Mouse (Mus musculus) heart, embryonic 11.5 days (tissue): ENCODE measurements around the gene Fut8. TPM values are rescaled to one million over a fixed set of nuclear protein-coding genes. Genes with fewer than 3 reads are reported as not detected.

ENCODE experiments used
- ATAC-seq: fragments of 200-750 bp; cut with Nextera tagmentation; replicated peaks from 2 replicates; pipeline ENCODE4 v1.8.0; 2017; ENCODE audit warnings: moderate library complexity; ENCODE audit not compliant: insufficient number of reproducible peaks, low FRiP score, low TSS enrichment
- H3K27ac ChIP-seq: fragments of 300-500 bp; sonication (generic); 2 replicates; pipeline ENCODE4 v1.5.1; 2014; ENCODE audit warnings: mild to moderate bottlenecking, low read depth, low read length
- H3K27me3 ChIP-seq: fragments of 300-500 bp; sonication (generic); 2 replicates; pipeline ENCODE4 v1.6.1; 2014; ENCODE audit warnings: mild to moderate bottlenecking, low read length, mixed read lengths; ENCODE audit not compliant: control insufficient read depth, insufficient read depth
- H3K36me3 ChIP-seq: fragments of 300-500 bp; sonication (generic); 2 replicates; pipeline ENCODE4 v1.6.1; 2014; ENCODE audit warnings: mild to moderate bottlenecking, low read length, moderate library complexity, mixed read lengths; ENCODE audit not compliant: control insufficient read depth, insufficient read depth
- H3K4me1 ChIP-seq: fragments of 300-500 bp; sonication (generic); 2 replicates; pipeline ENCODE4 v1.6.1; 2014; ENCODE audit warnings: low read length; ENCODE audit not compliant: control insufficient read depth, insufficient read depth
- H3K4me2 ChIP-seq: fragments of 300-500 bp; sonication (generic); 2 replicates; pipeline ENCODE4 v1.6.1; 2014; ENCODE audit warnings: mild to moderate bottlenecking, moderate library complexity
- H3K4me3 ChIP-seq: fragments of 300-500 bp; sonication (generic); 2 replicates; pipeline ENCODE4 v1.5.1; 2014; ENCODE audit warnings: low read depth, low read length
- H3K9ac ChIP-seq: fragments of 300-500 bp; sonication (generic); 2 replicates; pipeline ENCODE4 v1.6.1; 2014; ENCODE audit warnings: mild to moderate bottlenecking, low read depth, low read length, moderate library complexity
- H3K9me3 ChIP-seq: fragments of 300-500 bp; sonication (generic); replicated peaks from 2 replicates; pipeline ENCODE4 v1.6.1; 2016; ENCODE audit warnings: low read length; ENCODE audit not compliant: control insufficient read depth
- WGBS: fragments of 180-500 bp; shearing (Covaris S2); extraction: QIAGEN DNeasy Blood & Tissue Kit; methylation state at CpG from one replicate; pipeline ENCODE4 v1.1.7; 2014; ENCODE audit not compliant: insufficient replicate concordance; 5-methylcytosine and 5-hydroxymethylcytosine counted together
- polyA plus RNA-seq: library from polyadenylated mRNA; unstranded; fragments of >200 nt; fragmentation: Nextera tagmentation; extraction: Ambion mirVana; gene quantifications from 2 replicates; pipeline ENCODE4 v1.2.1, GENCODE M21; 2014

Gene Fut8
- polyA plus RNA-seq, 1 experiment from 2014 or later = 17.1 TPM

- no peak for ATAC-seq
- no peak overlapping the region for H3K4me3 ChIP-seq
- H3K27ac ChIP-seq = no peak overlapping the region
- no peaks in the 10 kb centered on the region for H3K27me3 ChIP-seq
- no peaks in the 10 kb centered on the region for H3K4me1 ChIP-seq
- H3K36me3 ChIP-seq = no peaks in the 10 kb centered on the region
- WGBS = 80% methylated on average over 6 of the region's 6 CpGs
- no peaks in the 10 kb centered on the region for H3K9me3 ChIP-seq
- H3K9ac ChIP-seq = no peak overlapping the region
- H3K4me2 ChIP-seq = no peak overlapping the region
Measured at GRCm38 (mm10) chr12:77421667-77422393, 183.9 kb downstream of the Fut8 start.

- no peak overlapping the region for H3K4me3 ChIP-seq
- no peaks in the 10 kb centered on the region for H3K27me3 ChIP-seq
- no peaks in the 10 kb centered on the region for H3K4me1 ChIP-seq
- ATAC-seq = no peak
- no peak overlapping the region for H3K27ac ChIP-seq
- no peaks in the 10 kb centered on the region for H3K36me3 ChIP-seq
- no peaks in the 10 kb centered on the region for H3K9me3 ChIP-seq
- H3K9ac ChIP-seq = no peak overlapping the region
- no peak overlapping the region for H3K4me2 ChIP-seq
- WGBS = 84% methylated on average over 3 of the region's 3 CpGs
Measured at GRCm38 (mm10) chr12:77426093-77426492, 188.2 kb downstream of the Fut8 start.

- Histone ChIP-seq H3K4me3 (no peak overlapping the region), H3K36me3 (no peaks in the 10 kb centered on the region), H3K9me3 (no peaks in the 10 kb centered on the region), H3K27me3 (no peaks in the 10 kb centered on the region), H3K4me2 (no peak overlapping the region), H3K4me1 (no peaks in the 10 kb centered on the region), H3K27ac (no peak overlapping the region), H3K9ac (no peak overlapping the region)
- ATAC-seq = no peak
- 59% methylated on average over 1 of the region's 1 CpGs for WGBS
Measured at GRCm38 (mm10) chr12:77428165-77428564, 190.2 kb downstream of the Fut8 start.

GRCm38 (mm10) chr12:77429381-77429780 lies 191.5 kb downstream of the Fut8 start:
- Histone ChIP-seq H3K4me3 (no peak overlapping the region), H3K9me3 (no peaks in the 10 kb centered on the region), H3K4me2 (no peak overlapping the region), H3K4me1 (no peaks in the 10 kb centered on the region), H3K9ac (no peak overlapping the region), H3K27ac (no peak overlapping the region), H3K36me3 (no peaks in the 10 kb centered on the region), H3K27me3 (no peaks in the 10 kb centered on the region)
- no peak for ATAC-seq

- WGBS = 55% methylated on average over 2 of the region's 2 CpGs
- Histone ChIP-seq H3K36me3 (no peaks in the 10 kb centered on the region), H3K4me3 (no peak overlapping the region), H3K9ac (no peak overlapping the region), H3K27me3 (no peaks in the 10 kb centered on the region), H3K4me1 (no peaks in the 10 kb centered on the region), H3K27ac (no peak overlapping the region), H3K4me2 (no peak overlapping the region), H3K9me3 (no peaks in the 10 kb centered on the region)
- no peak for ATAC-seq
Measured at GRCm38 (mm10) chr12:77436733-77437132, 198.8 kb downstream of the Fut8 start.

GRCm38 (mm10) chr12:77450816-77451215 lies 212.9 kb downstream of the Fut8 start:
- no peak for ATAC-seq
- H3K4me3 ChIP-seq = no peak overlapping the region
- no peak overlapping the region for H3K4me2 ChIP-seq
- no peak overlapping the region for H3K9ac ChIP-seq
- no peaks in the 10 kb centered on the region for H3K36me3 ChIP-seq
- H3K27ac ChIP-seq = no peak overlapping the region
- WGBS = 61% methylated on average over 2 of the region's 2 CpGs
- H3K27me3 ChIP-seq = no peaks in the 10 kb centered on the region
- no peaks in the 10 kb centered on the region for H3K4me1 ChIP-seq
- H3K9me3 ChIP-seq = no peaks in the 10 kb centered on the region

- H3K4me1 ChIP-seq = no peaks in the 10 kb centered on the region
- WGBS = 87% methylated on average over 1 of the region's 1 CpGs
- no peak overlapping the region for H3K4me3 ChIP-seq
- H3K4me2 ChIP-seq = no peak overlapping the region
- H3K9me3 ChIP-seq = no peaks in the 10 kb centered on the region
- no peak overlapping the region for H3K9ac ChIP-seq
- no peak for ATAC-seq
- H3K36me3 ChIP-seq = no peaks in the 10 kb centered on the region
- H3K27me3 ChIP-seq = no peaks in the 10 kb centered on the region
- H3K27ac ChIP-seq = no peak overlapping the region
Measured at GRCm38 (mm10) chr12:77466178-77466577, 228.3 kb downstream of the Fut8 start.

GRCm38 (mm10) chr12:77479931-77480330 lies 242.0 kb downstream of the Fut8 start:
- Histone ChIP-seq H3K4me3 (no peak overlapping the region), H3K27me3 (peaks cover 34% of the 10 kb centered on the region), H3K36me3 (no peaks in the 10 kb centered on the region), H3K4me1 (peaks cover 7% of the 10 kb centered on the region; the same call in 1 of the 2 replicates), H3K9me3 (no peaks in the 10 kb centered on the region), H3K4me2 (no peak overlapping the region), H3K9ac (no peak overlapping the region), H3K27ac (no peak overlapping the region)
- no peak for ATAC-seq
- WGBS = 82% methylated on average over 2 of the region's 2 CpGs

- Histone ChIP-seq H3K9me3 (no peaks in the 10 kb centered on the region), H3K27ac (no peak overlapping the region), H3K27me3 (peaks cover 41% of the 10 kb centered on the region), H3K36me3 (no peaks in the 10 kb centered on the region), H3K4me3 (no peak overlapping the region), H3K9ac (no peak overlapping the region), H3K4me1 (peaks cover 7% of the 10 kb centered on the region; the same call in 1 of the 2 replicates), H3K4me2 (no peak overlapping the region)
- ATAC-seq = no peak
- 93% methylated on average over 1 of the region's 1 CpGs for WGBS
Measured at GRCm38 (mm10) chr12:77481153-77481552, 243.2 kb downstream of the Fut8 start.
